Mouse (Mus musculus) left cerebral cortex, postnatal 14 days (tissue): ENCODE results near the gene Cldn34c3. TPM values are rescaled to one million over a fixed set of nuclear protein-coding genes. Genes with fewer than 3 reads are reported as not detected.
"Not testable (repeated sequence)": the region's sequence is repeated elsewhere in the genome, so short reads cannot be mapped to it uniquely, and the experiment has no call there.

Experiments used
- DNase-seq, 2 experiments: peaks; one replicate each; pipeline ENCODE4 v3.0.0; 2021 to 2022; ENCODE audit warnings: low spot score in 2 of 2, mixed read lengths in 1 of 2
- intact Hi-C: fragments of 180-260 bp; cut with DNase I; formaldehyde crosslinking; loops from one replicate; pipeline ENCODE4 v1.15.1; 2025
- long read RNA-seq, 2 experiments: library from polyadenylated mRNA; stranded (forward); transcript quantifications; one replicate each; pipeline ENCODE4 v2.0.0; 2021
- total RNA-seq, 2 experiments: library from RNA; stranded (reverse); gene quantifications; 2 replicates each; pipeline ENCODE4 v1.2.3; 2021

Gene Cldn34c3
- total RNA-seq, result not detected
- long read RNA-seq, experiment 1, partial matches to known transcripts, result 0 of 1 reads
- long read RNA-seq, experiment 1, other reads (novel, unspliced or antisense), result 1 of 1 reads
- long read RNA-seq, experiment 2, result 0 reads

DNA sequence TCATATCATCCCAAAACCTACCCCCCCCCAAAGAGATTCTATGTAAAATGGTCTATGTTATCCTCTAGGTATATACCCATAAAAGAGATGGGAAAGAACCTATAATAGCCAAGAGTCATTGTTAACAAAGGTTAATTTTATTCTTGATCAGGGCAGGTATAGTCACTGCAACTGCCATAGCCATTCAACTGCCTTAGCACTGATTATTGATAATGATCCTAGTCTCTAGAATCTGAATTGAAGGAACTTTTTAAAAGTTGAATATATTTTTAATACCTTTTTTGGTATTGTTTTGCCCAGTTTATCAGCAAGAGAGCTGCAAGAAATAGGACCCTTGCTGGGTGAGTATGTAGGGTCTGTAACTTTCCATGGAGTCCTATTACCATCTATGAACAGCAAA is at the start of gene Cldn34c3:
TSS of gene Cldn34c3 (plus strand) at position 301 of the 400 bp plus-strand sequence.
- intact Hi-C loops, DNase-seq: not testable (repeated sequence)

Other genes with a start within 250 kb of the Cldn34c3 start
- 1 to 10 TPM in 1 of 2 experiments, not detected in 1; 1.4 TPM for gene Cldn34c2, start 212.0 kb upstream of the Cldn34c3 start, total RNA-seq
- not detected for gene Gm17467, start 88.9 kb upstream of the Cldn34c3 start, total RNA-seq